Mouse (Mus musculus) intestine, embryonic 14.5 days (tissue): Measurements from ENCODE around the gene Map3k14. TPM values are rescaled to one million over a fixed set of nuclear protein-coding genes. Genes with fewer than 3 reads are reported as not detected.
"Not testable (repeated sequence)": the region's sequence is repeated elsewhere in the genome, so short reads cannot be mapped to it uniquely, and the experiment has no call there.

ENCODE experiments used
- ATAC-seq: fragments of 200-750 bp; cut with Nextera tagmentation; replicated peaks from 2 replicates; pipeline ENCODE4 v1.8.0; 2017; ENCODE audit warnings: low read depth, moderate number of reproducible peaks, moderate TSS enrichment, moderate library complexity; ENCODE audit not compliant: low FRiP score, low TSS enrichment
- DNase-seq: peaks from one replicate; pipeline ENCODE4 v3.0.0-alpha.2; 2018; ENCODE audit warnings: low spot score
- H3K27ac ChIP-seq: fragments of 300-500 bp; sonication (generic); 2 replicates; pipeline ENCODE4 v1.5.1; 2014; ENCODE audit warnings: low read depth, mild to moderate bottlenecking, control low read depth
- H3K27me3 ChIP-seq: fragments of 300-500 bp; sonication (generic); replicated peaks from 2 replicates; pipeline ENCODE4 v1.6.1; 2014; ENCODE audit warnings: low read length, control low read depth; ENCODE audit not compliant: control insufficient read depth, insufficient read depth
- H3K36me3 ChIP-seq: fragments of 300-500 bp; sonication (generic); 2 replicates; pipeline ENCODE4 v1.6.1; 2014; ENCODE audit warnings: low read length, control low read depth; ENCODE audit not compliant: control insufficient read depth, insufficient read depth
- H3K4me1 ChIP-seq: fragments of 300-500 bp; sonication (generic); replicated peaks from 2 replicates; pipeline ENCODE4 v1.6.1; 2014; ENCODE audit warnings: low read length, control low read depth, mixed read lengths; ENCODE audit not compliant: control insufficient read depth, insufficient read depth
- H3K4me2 ChIP-seq: fragments of 300-500 bp; sonication (generic); 2 replicates; pipeline ENCODE4 v1.6.1; 2014; ENCODE audit warnings: low read length
- H3K4me3 ChIP-seq: fragments of 300-500 bp; sonication (generic); 2 replicates; pipeline ENCODE4 v1.5.1; 2014; ENCODE audit warnings: low read depth, low read length, control low read depth, mixed read lengths
- H3K9ac ChIP-seq: fragments of 300-500 bp; sonication (generic); 2 replicates; pipeline ENCODE4 v1.6.1; 2014; ENCODE audit warnings: mild to moderate bottlenecking, low read length
- H3K9me3 ChIP-seq: fragments of 300-500 bp; sonication (generic); 2 replicates; pipeline ENCODE4 v1.6.1; 2016; ENCODE audit warnings: low read length, control low read depth; ENCODE audit not compliant: control insufficient read depth
- WGBS: fragments of 180-500 bp; shearing (Covaris S2); extraction: QIAGEN DNeasy Blood & Tissue Kit; methylation state at CpG from one replicate; pipeline ENCODE4 v1.1.7; 2014; 5-methylcytosine and 5-hydroxymethylcytosine counted together
- polyA plus RNA-seq: library from polyadenylated mRNA; unstranded; fragments of >200 nt; fragmentation: Nextera tagmentation; extraction: Ambion mirVana; gene quantifications from 2 replicates; pipeline ENCODE4 v1.2.1, GENCODE M21; 2014

The Map3k14 gene
- polyA plus RNA-seq, 1 experiment from 2014 or later = 3.7 TPM

DNA sequence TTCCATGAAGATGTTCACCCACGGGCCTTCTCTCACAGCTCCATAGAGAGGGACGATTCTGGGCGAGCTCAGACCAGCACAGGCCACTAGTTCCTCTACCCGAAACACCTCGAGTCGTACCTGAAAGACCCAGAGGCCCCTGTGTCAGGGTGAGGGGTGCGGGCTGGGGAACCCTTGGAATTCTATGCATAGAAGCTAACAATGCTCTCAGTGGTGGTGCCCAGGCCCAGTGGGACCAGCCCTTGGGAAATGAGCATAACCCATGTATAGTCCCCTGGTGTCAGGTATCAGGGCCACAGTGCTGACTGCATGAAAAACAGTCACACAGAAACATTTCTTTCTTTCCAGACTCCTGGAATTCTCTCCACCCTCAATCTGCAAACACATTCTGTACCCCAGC is 35.9 kb downstream of the Map3k14 start:
- 93% methylated on average over 7 of the region's 7 CpGs for whole genome bisulfite sequencing
- no peaks in the 10 kb centered on the region for H3K9me3 ChIP-seq
- peaks cover 39% of the 10 kb centered on the region for H3K36me3 ChIP-seq
- no peak overlapping the region for H3K4me3 ChIP-seq
- H3K9ac ChIP-seq = no peak overlapping the region
- H3K27ac ChIP-seq = no peak overlapping the region
- ATAC-seq (no peak), DNase-seq (no peak)
- no peaks in the 10 kb centered on the region for H3K27me3 ChIP-seq
- H3K4me2 ChIP-seq = no peak overlapping the region
- no peaks in the 10 kb centered on the region for H3K4me1 ChIP-seq

GRCm38 (mm10) chr11:103230626-103231025 is 36.6 kb downstream of the Map3k14 start:
- H3K4me3 ChIP-seq = no peak overlapping the region
- H3K9ac ChIP-seq = no peak overlapping the region
- DNase-seq (no peak), ATAC-seq (no peak)
- H3K27ac ChIP-seq = no peak overlapping the region
- H3K36me3 ChIP-seq = peaks cover 45% of the 10 kb centered on the region
- H3K4me1 ChIP-seq = no peaks in the 10 kb centered on the region
- no peaks in the 10 kb centered on the region for H3K27me3 ChIP-seq
- H3K9me3 ChIP-seq = no peaks in the 10 kb centered on the region
- H3K4me2 ChIP-seq = no peak overlapping the region
- 82% methylated on average over 19 of the region's 19 CpGs for WGBS

DNA sequence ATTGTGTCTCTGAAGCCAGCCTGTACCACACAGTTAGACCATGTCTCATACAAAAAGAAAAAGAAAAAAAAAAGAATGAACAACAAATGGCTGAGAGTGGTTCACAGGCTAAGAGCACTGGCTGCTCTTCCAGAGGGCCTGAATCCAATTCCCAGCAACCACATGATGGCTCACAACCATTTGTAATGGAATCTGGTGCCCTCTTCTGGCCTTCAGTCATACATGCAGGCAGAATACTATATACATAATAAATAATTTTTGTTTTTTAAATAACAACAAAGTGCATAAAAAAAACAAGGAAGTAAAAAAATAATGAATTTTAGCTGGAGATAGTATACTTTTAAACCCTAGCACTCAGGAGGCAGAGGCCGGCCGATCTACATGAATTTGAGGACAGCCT is 37.7 kb downstream of the Map3k14 start:
- Histone ChIP-seq H3K4me3 (no peak overlapping the region), H3K36me3 (peaks cover 55% of the 10 kb centered on the region), H3K9ac (no peak overlapping the region), H3K4me1 (no peaks in the 10 kb centered on the region), H3K4me2 (no peak overlapping the region), H3K27ac (no peak overlapping the region), H3K9me3 (no peaks in the 10 kb centered on the region), H3K27me3 (no peaks in the 10 kb centered on the region)
- no peak for DNase-seq
- 96% methylated on average over 2 of the region's 2 CpGs for WGBS
- no peak for ATAC-seq

GRCm38 (mm10) chr11:103223951-103224456 is 43.3 kb downstream of the Map3k14 start:
- no peak overlapping the region for H3K9ac ChIP-seq
- 67% methylated on average over 18 of the region's 18 CpGs for WGBS

GRCm38 (mm10) chr11:103223444-103223843 is 43.8 kb downstream of the Map3k14 start:
- H3K4me1 ChIP-seq = no peaks in the 10 kb centered on the region
- H3K27ac ChIP-seq = no peak overlapping the region
- H3K9me3 ChIP-seq = no peaks in the 10 kb centered on the region
- H3K9ac ChIP-seq = no peak overlapping the region
- H3K4me3 ChIP-seq = no peak overlapping the region
- ATAC-seq (no peak), DNase-seq (no peak)
- peaks cover 63% of the 10 kb centered on the region for H3K36me3 ChIP-seq
- no peak overlapping the region for H3K4me2 ChIP-seq
- H3K27me3 ChIP-seq = no peaks in the 10 kb centered on the region
- 87% methylated on average over 10 of the region's 10 CpGs for whole genome bisulfite sequencing

More at GRCm38 (mm10) chr11:103223951-103224456, 43.3 kb downstream of the Map3k14 start:
- no peak overlapping the region for H3K27ac ChIP-seq
- no peaks in the 10 kb centered on the region for H3K4me1 ChIP-seq
- no peak overlapping the region for H3K4me3 ChIP-seq
- no peaks in the 10 kb centered on the region for H3K27me3 ChIP-seq
- no peak overlapping the region for H3K4me2 ChIP-seq
- H3K36me3 ChIP-seq = peaks cover 69% of the 10 kb centered on the region
- H3K9me3 ChIP-seq = no peaks in the 10 kb centered on the region
- ATAC-seq = no peak
- DNase-seq = no peak

GRCm38 (mm10) chr11:103222718-103223117 is 44.6 kb downstream of the Map3k14 start:
- H3K4me1 ChIP-seq, H3K9me3 ChIP-seq, H3K9ac ChIP-seq, H3K27me3 ChIP-seq, DNase-seq, ATAC-seq, H3K4me3 ChIP-seq, H3K27ac ChIP-seq, H3K4me2 ChIP-seq: not testable (repeated sequence)
- WGBS = 88% methylated on average over 3 of the region's 4 CpGs
- peaks cover 62% of the 10 kb centered on the region for H3K36me3 ChIP-seq

DNA sequence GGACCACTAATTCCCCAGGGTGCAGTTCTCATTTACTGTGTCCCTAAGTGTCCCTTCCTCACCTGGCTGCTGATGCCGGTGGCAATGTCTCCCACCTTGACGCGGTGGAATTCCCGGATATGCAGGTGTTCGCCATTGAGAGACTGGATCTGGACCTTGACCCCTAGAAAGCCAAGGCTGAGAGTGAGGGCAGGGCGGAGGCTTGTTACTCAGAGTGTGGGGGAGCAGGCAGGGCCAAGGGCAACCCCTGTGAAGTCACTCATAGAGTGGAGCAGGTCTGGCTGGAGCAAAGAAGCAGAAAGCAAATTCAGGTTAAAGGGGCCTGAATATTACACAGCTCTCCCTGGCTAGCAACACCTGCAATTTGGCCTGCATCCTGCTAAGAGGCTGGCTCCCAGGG is 45.8 kb downstream of the Map3k14 start:
- no peak for DNase-seq

GRCm38 (mm10) chr11:103219995-103220394 is 47.3 kb downstream of the Map3k14 start:
- 81% methylated on average over 4 of the region's 4 CpGs for WGBS
- Histone ChIP-seq H3K4me3 (no peak overlapping the region), H3K9me3 (no peaks in the 10 kb centered on the region), H3K9ac (no peak overlapping the region), H3K27me3 (no peaks in the 10 kb centered on the region), H3K4me2 (no peak overlapping the region), H3K4me1 (no peaks in the 10 kb centered on the region), H3K27ac (no peak overlapping the region), H3K36me3 (peaks cover 38% of the 10 kb centered on the region)
- no peak for DNase-seq
- no peak for ATAC-seq

More for the DNA sequence above, 45.8 kb downstream of the Map3k14 start:
- Histone ChIP-seq H3K9ac (no peak overlapping the region), H3K36me3 (peaks cover 50% of the 10 kb centered on the region), H3K9me3 (no peaks in the 10 kb centered on the region), H3K4me3 (no peak overlapping the region), H3K27ac (no peak overlapping the region), H3K4me1 (no peaks in the 10 kb centered on the region), H3K4me2 (no peak overlapping the region), H3K27me3 (no peaks in the 10 kb centered on the region)
- ATAC-seq = peak; percentile 59; the same call in 1 of the 2 replicates
- 74% methylated on average over 6 of the region's 6 CpGs for WGBS

DNA sequence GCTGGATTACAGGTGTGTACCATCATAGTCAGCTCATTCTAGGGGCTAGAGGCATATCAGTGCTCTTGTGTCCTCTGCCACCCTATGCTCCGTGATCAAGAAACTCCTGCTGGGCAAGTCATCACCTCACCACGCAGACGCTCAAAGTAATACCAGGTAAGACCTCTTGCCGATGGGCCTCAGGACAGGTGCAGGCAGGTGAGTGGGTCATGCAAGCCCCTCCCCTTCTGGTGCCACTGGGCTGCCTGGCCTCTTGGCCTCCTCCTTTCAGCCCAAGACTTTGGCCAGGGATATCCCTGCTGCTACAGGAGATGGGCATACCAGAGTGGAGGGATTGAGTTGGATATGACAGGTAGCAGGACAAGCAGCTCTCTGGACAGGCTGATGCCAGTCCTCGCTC is 48.0 kb downstream of the Map3k14 start:
- DNase-seq (no peak), ATAC-seq (no peak)
- Histone ChIP-seq H3K27ac (no peak overlapping the region), H3K27me3 (no peaks in the 10 kb centered on the region), H3K4me2 (no peak overlapping the region), H3K9me3 (no peaks in the 10 kb centered on the region), H3K4me3 (no peak overlapping the region), H3K4me1 (no peaks in the 10 kb centered on the region), H3K36me3 (peaks cover 31% of the 10 kb centered on the region), H3K9ac (no peak overlapping the region)
- 81% methylated on average over 5 of the region's 5 CpGs for WGBS
